Mouse (Mus musculus) lung, postnatal 0 days (tissue): Measurements from ENCODE around the gene Thap4. TPM values are rescaled to one million over a fixed set of nuclear protein-coding genes. Genes with fewer than 3 reads are reported as not detected.
A peak's percentile ranks its signal among the peaks of the same experiment; 100 is the strongest.

Source experiments
- ATAC-seq: fragments of 200-750 bp; cut with Nextera tagmentation; 2 replicates; pipeline ENCODE4 v1.8.0; 2017; ENCODE audit warnings: moderate library complexity
- DNase-seq: peaks from one replicate; pipeline ENCODE4 v3.0.0-alpha.2; 2016; ENCODE audit warnings: low spot score
- H3K27ac ChIP-seq: fragments of 300-500 bp; sonication (generic); 2 replicates; pipeline ENCODE4 v1.5.1; 2014; ENCODE audit warnings: antibody characterized with exemption, mild to moderate bottlenecking, low read length, mixed read lengths
- H3K27me3 ChIP-seq: fragments of 300-500 bp; sonication (generic); replicated peaks from 2 replicates; pipeline ENCODE4 v1.6.1; 2014; ENCODE audit warnings: low read length, mixed read lengths; ENCODE audit not compliant: insufficient read depth
- H3K36me3 ChIP-seq: fragments of 300-500 bp; sonication (generic); 2 replicates; pipeline ENCODE4 v1.6.1; 2014; ENCODE audit warnings: low read length, mixed read lengths; ENCODE audit not compliant: insufficient read depth
- H3K4me1 ChIP-seq: fragments of 300-500 bp; sonication (generic); 2 replicates; pipeline ENCODE4 v1.6.1; 2014; ENCODE audit warnings: antibody characterized with exemption, low read depth, low read length, mixed read lengths; ENCODE audit not compliant: insufficient read depth
- H3K4me2 ChIP-seq: fragments of 300-500 bp; sonication (generic); replicated peaks from 2 replicates; pipeline ENCODE4 v1.6.1; 2014; ENCODE audit warnings: low read depth, mild to moderate bottlenecking, low read length, moderate library complexity, mixed read lengths
- H3K4me3 ChIP-seq: fragments of 300-500 bp; sonication (generic); 2 replicates; pipeline ENCODE4 v1.5.1; 2014; ENCODE audit warnings: low read depth, low read length
- H3K9ac ChIP-seq: fragments of 300-500 bp; sonication (generic); replicated peaks from 2 replicates; pipeline ENCODE4 v1.6.1; 2014; ENCODE audit warnings: low read depth, mild to moderate bottlenecking
- H3K9me3 ChIP-seq: fragments of 300-500 bp; sonication (generic); 2 replicates; pipeline ENCODE4 v1.6.1; 2016; ENCODE audit warnings: low read length, mixed read lengths
- CTCF ChIP-seq: IDR thresholded peaks from 2 replicates; pipeline ENCODE4 v1.5.1; 2016; ENCODE audit warnings: antibody characterized with exemption, mild to moderate bottlenecking
- EP300 ChIP-seq: IDR thresholded peaks from 2 replicates; pipeline ENCODE4 v1.6.1; 2016; ENCODE audit warnings: antibody characterized with exemption, mild to moderate bottlenecking, control low read depth
- WGBS: fragments of 180-500 bp; shearing (Covaris S2); extraction: QIAGEN DNeasy Blood & Tissue Kit; methylation state at CpG from one replicate; pipeline ENCODE4 v1.1.7; 2014; 5-methylcytosine and 5-hydroxymethylcytosine counted together
- polyA plus RNA-seq: library from polyadenylated mRNA; unstranded; fragments of >200 nt; fragmentation: Nextera tagmentation; extraction: Ambion mirVana; gene quantifications from 2 replicates; pipeline ENCODE4 v1.2.1, GENCODE M21; 2015

Gene Thap4
- polyA plus RNA-seq, 1 experiment from 2014 or later, result 34.4 TPM

- peak overlapping the region; percentile 85 for H3K4me2 ChIP-seq
- no peaks in the 10 kb centered on the region; the same call in 1 of the 2 replicates for H3K4me1 ChIP-seq
- TF ChIP-seq CTCF (no peak), EP300 (no peak)
- H3K9ac ChIP-seq, result peak overlapping the region; percentile 84
- H3K27me3 ChIP-seq, result no peaks in the 10 kb centered on the region
- ATAC-seq (peak; percentile 10; the same call in 1 of the 2 replicates), DNase-seq (peak; percentile 40)
- H3K27ac ChIP-seq, result peak overlapping the region; percentile 91
- H3K36me3 ChIP-seq, result peaks cover 11% of the 10 kb centered on the region; the same call in 1 of the 2 replicates
- H3K4me3 ChIP-seq, result peak overlapping the region; percentile 97
- WGBS, result under 1% methylated on average over 44 of the region's 59 CpGs
- H3K9me3 ChIP-seq, result no peaks in the 10 kb centered on the region
These were observed 622 bp downstream of the Thap4 start for GRCm38 (mm10) chr1:93753911-93754572.

GRCm38 (mm10) chr1:93751290-93751689 is 3.4 kb downstream of the Thap4 start, which contains the start of gene Atg4b:
Gene Atg4b, plus strand, starts transcription at chr1:93751500.
- 88% methylated on average over 6 of the region's 6 CpGs for WGBS
- Histone ChIP-seq H3K4me3 (no peak within 1 kb of the TSS), H3K9me3 (no peaks in the 10 kb centered on the region), H3K4me2 (no peak within 1 kb of the TSS), H3K4me1 (no peaks in the 10 kb centered on the region), H3K36me3 (peaks cover 11% of the 10 kb centered on the region; the same call in 1 of the 2 replicates), H3K9ac (no peak within 1 kb of the TSS), H3K27ac (no peak within 1 kb of the TSS), H3K27me3 (no peaks in the 10 kb centered on the region)
- DNase-seq (no peak), ATAC-seq (no peak)
- TF ChIP-seq EP300 (no peak), CTCF (no peak)

GRCm38 (mm10) chr1:93748539-93748938 is 6.1 kb downstream of the Thap4 start:
- H3K27ac ChIP-seq, result no peak overlapping the region
- 87% methylated on average over 1 of the region's 1 CpGs for WGBS
- H3K4me3 ChIP-seq, result no peak overlapping the region
- no peak overlapping the region for H3K4me2 ChIP-seq
- H3K4me1 ChIP-seq, result no peaks in the 10 kb centered on the region
- H3K27me3 ChIP-seq, result no peaks in the 10 kb centered on the region
- no peaks in the 10 kb centered on the region for H3K9me3 ChIP-seq
- peaks cover 11% of the 10 kb centered on the region; the same call in 1 of the 2 replicates for H3K36me3 ChIP-seq
- DNase-seq (peak; percentile 59), ATAC-seq (peak; percentile 43; the same call in 1 of the 2 replicates)
- TF ChIP-seq EP300, result no peak
- no peak for TF ChIP-seq CTCF
- H3K9ac ChIP-seq, result no peak overlapping the region

- WGBS, result 73% methylated on average over 5 of the region's 5 CpGs
- H3K4me2 ChIP-seq, result no peak overlapping the region
- no peak for DNase-seq
These were observed 8.5 kb downstream of the Thap4 start for GRCm38 (mm10) chr1:93746179-93746578.

GRCm38 (mm10) chr1:93742910-93743309 is 11.8 kb downstream of the Thap4 start:
- H3K36me3 ChIP-seq, result no peaks in the 10 kb centered on the region
- ATAC-seq, result no peak

More at GRCm38 (mm10) chr1:93746179-93746578, 8.5 kb downstream of the Thap4 start:
- Histone ChIP-seq H3K36me3 (peaks cover 11% of the 10 kb centered on the region; the same call in 1 of the 2 replicates), H3K4me3 (no peak overlapping the region), H3K9ac (no peak overlapping the region), H3K27ac (no peak overlapping the region), H3K4me1 (no peaks in the 10 kb centered on the region), H3K27me3 (no peaks in the 10 kb centered on the region), H3K9me3 (no peaks in the 10 kb centered on the region)
- peak; percentile 30; the same call in 1 of the 2 replicates for ATAC-seq
- TF ChIP-seq EP300 (no peak), CTCF (no peak)

GRCm38 (mm10) chr1:93741987-93742386 is 12.7 kb downstream of the Thap4 start:
- DNase-seq (no peak), ATAC-seq (no peak)
- H3K9ac ChIP-seq, result no peak overlapping the region
- H3K9me3 ChIP-seq, result no peaks in the 10 kb centered on the region
- H3K27ac ChIP-seq, result no peak overlapping the region
- H3K4me2 ChIP-seq, result no peak overlapping the region
- 49% methylated on average over 4 of the region's 4 CpGs for WGBS
- no peak overlapping the region for H3K4me3 ChIP-seq
- H3K27me3 ChIP-seq, result no peaks in the 10 kb centered on the region
- H3K36me3 ChIP-seq, result no peaks in the 10 kb centered on the region
- H3K4me1 ChIP-seq, result no peaks in the 10 kb centered on the region
- TF ChIP-seq CTCF, result no peak
- no peak for TF ChIP-seq EP300

More at GRCm38 (mm10) chr1:93742910-93743309, 11.8 kb downstream of the Thap4 start:
- no peak for DNase-seq
- no peak overlapping the region for H3K27ac ChIP-seq
- no peaks in the 10 kb centered on the region for H3K4me1 ChIP-seq
- H3K4me2 ChIP-seq, result no peak overlapping the region
- H3K9me3 ChIP-seq, result no peaks in the 10 kb centered on the region
- no peak overlapping the region for H3K9ac ChIP-seq
- H3K27me3 ChIP-seq, result no peaks in the 10 kb centered on the region
- no peak overlapping the region for H3K4me3 ChIP-seq
- TF ChIP-seq CTCF (peak; percentile 44), EP300 (no peak)
